ENCODE assay signal across 8 mouse cellular contexts in the genomic region with DNA sequence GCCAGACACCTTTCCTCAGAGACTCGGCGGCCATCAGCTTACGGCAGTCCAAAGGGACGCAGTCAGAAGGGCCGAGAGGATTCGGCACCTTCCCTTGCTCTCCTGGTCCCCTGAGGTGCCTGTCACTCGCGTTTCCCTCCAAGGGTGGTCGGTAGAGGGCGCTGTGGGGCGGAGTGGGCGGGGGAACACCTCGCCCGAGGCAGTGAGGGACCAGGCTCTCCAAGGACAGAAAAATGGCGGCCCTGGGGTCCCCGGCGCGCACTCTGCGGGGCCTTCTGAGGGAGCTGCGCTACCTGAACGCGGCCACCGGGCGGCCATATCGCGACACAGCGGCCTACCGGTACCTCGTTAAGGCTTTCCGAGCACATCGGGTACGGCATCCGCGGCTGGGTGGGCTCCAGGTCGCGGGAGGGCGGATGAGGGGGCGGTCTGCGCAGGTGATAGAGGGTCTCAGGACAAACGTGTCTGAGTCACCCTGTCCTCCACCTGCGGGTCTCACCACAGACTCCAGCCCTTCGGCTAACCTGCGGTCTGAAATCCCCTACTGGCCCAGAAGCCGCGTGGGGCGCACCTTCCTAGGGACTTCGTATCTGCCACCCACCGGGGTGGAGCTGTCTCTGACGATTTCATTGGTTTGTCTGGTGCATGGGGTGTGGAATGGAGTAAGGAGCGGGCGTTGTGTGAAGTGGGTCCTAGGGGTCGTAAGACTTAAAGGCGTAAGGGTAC. TPM values are rescaled to one million over a fixed set of nuclear protein-coding genes. Genes with fewer than 3 reads are reported as not detected.
A peak's percentile ranks its signal among the peaks of the same experiment; 100 is the strongest.
DNase-seq lines count a peak whose midpoint lies in the region; ATAC-seq and TF ChIP-seq lines count a peak whose summit lies in the region.

No protein-coding gene starts in this region.

- peak; percentile 97 for DNase-seq in CD4-positive helper T cell, adult 2 months (ENCODE audit: low read depth, low spot score)
- DNase-seq in brain, embryonic 14.5 days (ENCODE audit: low read depth), result peak; percentile 96
- peak; percentile 99 for DNase-seq in liver
- DNase-seq in monocyte, adult 2 months (ENCODE audit: low read depth in 1 of 2, low spot score in 2 of 2), result peak; percentile 94 to 98
- peak; percentile 100 for DNase-seq in spleen, postnatal 14 days (ENCODE audit: low spot score in 2 of 2)

- H3K9ac ChIP-seq in heart, embryonic 11.5 days (ENCODE audit: low read depth, low read length), result peak overlapping the region; percentile 98
- H3K9ac ChIP-seq in kidney, embryonic 16.5 days (replicated peaks; ENCODE audit: low read length), result peak overlapping the region; percentile 95

- no peaks in the 10 kb centered on the region for H3K4me1 ChIP-seq in heart, embryonic 11.5 days (ENCODE audit: control insufficient read depth, insufficient read depth, low read length)
- H3K4me1 ChIP-seq in kidney, embryonic 16.5 days (ENCODE audit: insufficient read depth, low read length), result peaks cover 11% of the 10 kb centered on the region

- under 1% methylated on average over 53 of the region's 53 CpGs for WGBS in heart, embryonic 11.5 days (ENCODE audit: insufficient replicate concordance)
- under 1% methylated on average over 53 of the region's 53 CpGs for WGBS in kidney, embryonic 16.5 days

- peak overlapping the region; percentile 94 for H3K27ac ChIP-seq in heart, embryonic 11.5 days (ENCODE audit: low read depth, low read length)
- peak overlapping the region; percentile 99 for H3K27ac ChIP-seq in kidney, embryonic 16.5 days (ENCODE audit: low read length)

- ATAC-seq in erythroblast, adult 5-6 weeks (replicated peaks; ENCODE audit: low FRiP score, poor library complexity, severe bottlenecking), result peak; percentile 77
- peak; percentile 79 for ATAC-seq in heart, embryonic 11.5 days (replicated peaks; ENCODE audit: insufficient number of reproducible peaks, low FRiP score, low TSS enrichment)
- peak; percentile 84 for ATAC-seq in kidney, embryonic 16.5 days (ENCODE audit: low FRiP score, low TSS enrichment)

- no peaks in the 10 kb centered on the region for H3K9me3 ChIP-seq in heart, embryonic 11.5 days (replicated peaks; ENCODE audit: control insufficient read depth, low read length)
- H3K9me3 ChIP-seq in kidney, embryonic 16.5 days (ENCODE audit: low read length), result no peaks in the 10 kb centered on the region

- H3K4me3 ChIP-seq in heart, embryonic 11.5 days (ENCODE audit: low read depth, low read length), result peak overlapping the region; percentile 82
- H3K4me3 ChIP-seq in kidney, embryonic 16.5 days (ENCODE audit: low read length), result peak overlapping the region; percentile 90

- H3K27me3 ChIP-seq in heart, embryonic 11.5 days (ENCODE audit: control insufficient read depth, insufficient read depth, low read length), result no peaks in the 10 kb centered on the region
- no peaks in the 10 kb centered on the region for H3K27me3 ChIP-seq in kidney, embryonic 16.5 days (ENCODE audit: insufficient read depth, low read length)

- TF ChIP-seq POLR2A in brain, embryonic 14.5 days (IDR thresholded peaks at IDR 0.05; ENCODE audit: borderline replicate concordance, extremely low read depth, insufficient read depth, insufficient read length, poor library complexity, severe bottlenecking), result peak; percentile 51; the same call in 1 of the 2 replicates

- peaks cover 2% of the 10 kb centered on the region; the same call in 1 of the 2 replicates for H3K36me3 ChIP-seq in heart, embryonic 11.5 days (ENCODE audit: control insufficient read depth, insufficient read depth, low read length)
- H3K36me3 ChIP-seq in kidney, embryonic 16.5 days (ENCODE audit: insufficient read depth, low read length), result peaks cover 3% of the 10 kb centered on the region; the same call in 1 of the 2 replicates

- peak overlapping the region; percentile 62 for H3K4me2 ChIP-seq in heart, embryonic 11.5 days
- H3K4me2 ChIP-seq in kidney, embryonic 16.5 days (replicated peaks; ENCODE audit: low read depth, low read length), result peak overlapping the region; percentile 89

- TF ChIP-seq CTCF in brain, embryonic 14.5 days (IDR thresholded peaks at IDR 0.05; ENCODE audit: borderline replicate concordance, extremely low read depth, insufficient read depth, insufficient read length), result peak; percentile 94

RNA-seq across cellular contexts. Expression of gene Fmc1, which starts 1.5 kb away (rescaled TPM):
- polyA plus RNA-seq in brain, embryonic 14.5 days (2012; rRNA removed), result 135 and 188 TPM in 2 replicates
- 2.7 and 12.7 TPM in 2 replicates for total RNA-seq in erythroblast, adult 5-6 weeks (2015; ENCODE audit: low replicate concordance)
- total RNA-seq in erythroblast, adult 5-6 weeks (2017; ENCODE audit: low replicate concordance), result 4.2 and 10.4 TPM in 2 replicates
- polyA plus RNA-seq in heart, embryonic 11.5 days (2014; fragmentation: Nextera tagmentation; extraction: Ambion mirVana), result 189 and 195 TPM in 2 replicates
- polyA plus RNA-seq in kidney, embryonic 16.5 days (2015; fragmentation: Nextera tagmentation; extraction: Ambion mirVana), result 156 and 164 TPM in 2 replicates

RNA-seq across cellular contexts. Expression of gene Luc7l2, which starts 16.3 kb away (rescaled TPM):
- 103 and 149 TPM in 2 replicates for polyA plus RNA-seq in brain, embryonic 14.5 days (2012; rRNA removed)
- total RNA-seq in erythroblast, adult 5-6 weeks (2015; ENCODE audit: low replicate concordance), result 117 and 127 TPM in 2 replicates
- 166 and 210 TPM in 2 replicates for total RNA-seq in erythroblast, adult 5-6 weeks (2017; ENCODE audit: low replicate concordance)
- 29.9 and 43.1 TPM in 2 replicates for polyA plus RNA-seq in heart, embryonic 11.5 days (2014; fragmentation: Nextera tagmentation; extraction: Ambion mirVana)
- polyA plus RNA-seq in kidney, embryonic 16.5 days (2015; fragmentation: Nextera tagmentation; extraction: Ambion mirVana), result 28.6 and 39.6 TPM in 2 replicates

Comparison
In these comparisons a context has a peak if more than half of its experiments do, and no peak if none do; other contexts are left out.
1. Peak in every context shown above with its lines: DNase-seq, ATAC-seq, H3K4me3 ChIP-seq and H3K27ac ChIP-seq.